Mouse (Mus musculus): Measurements from ENCODE around the gene Ubn2.

DNA sequence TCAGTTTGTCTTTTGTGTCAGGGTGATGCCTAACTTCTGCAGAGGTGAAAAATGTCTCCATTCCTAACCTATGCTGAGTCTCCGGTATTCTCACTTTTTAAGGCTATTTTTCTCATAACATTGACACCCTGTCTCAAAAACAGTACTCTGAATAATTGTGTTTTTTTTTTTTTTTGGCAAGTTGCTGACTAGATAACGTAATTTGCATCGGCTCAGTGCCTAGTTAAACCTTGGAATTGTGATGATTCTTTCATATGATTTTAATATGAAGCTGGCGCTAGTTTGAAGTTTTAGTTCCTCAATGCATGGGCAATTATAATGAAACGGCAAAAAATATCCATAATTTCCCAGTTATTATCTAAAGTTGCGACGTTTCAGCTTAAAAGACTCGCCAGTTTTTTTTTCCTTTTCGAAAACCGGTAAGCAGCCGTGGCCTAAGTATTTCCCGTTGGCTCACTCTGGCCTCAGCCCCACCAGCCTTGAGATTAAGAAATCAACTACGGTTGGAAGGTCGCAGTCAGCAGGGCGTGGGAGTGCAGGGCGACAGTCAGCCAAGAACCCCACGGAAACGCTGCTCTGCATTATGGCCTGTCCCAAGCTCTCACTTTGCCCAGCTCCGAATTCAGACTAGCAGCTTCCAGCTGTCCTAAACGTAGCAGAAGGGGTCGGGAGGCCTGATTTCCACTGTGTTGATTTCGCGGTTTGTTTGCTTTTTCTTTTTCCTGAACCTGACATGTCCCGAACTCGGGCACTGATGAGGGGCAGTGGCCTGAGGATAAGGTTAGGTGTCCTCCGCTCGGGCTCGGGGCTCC lies 116.7 kb downstream of the Ubn2 start:
- no peak for TF ChIP-seq POLR2A (IDR thresholded peaks at IDR 0.05; ENCODE audit: borderline replicate concordance, insufficient read depth, low read length)
- TF ChIP-seq CTCF (IDR thresholded peaks at IDR 0.05; ENCODE audit: borderline replicate concordance, insufficient read depth, low read depth, low read length): no peak

Measured in cerebellum, adult 2 months (tissue).